Mouse (Mus musculus) embryonic facial prominence, embryonic 10.5 days (tissue): Measurements from ENCODE around the gene Sumo2. TPM values are rescaled to one million over a fixed set of nuclear protein-coding genes. Genes with fewer than 3 reads are reported as not detected.
A peak's percentile ranks its signal among the peaks of the same experiment; 100 is the strongest.
"Not testable (repeated sequence)": the region's sequence is repeated elsewhere in the genome, so short reads cannot be mapped to it uniquely, and the experiment has no call there.

Experiments used
- DNase-seq: peaks from one replicate; pipeline ENCODE4 v3.0.0-alpha.2; 2017; ENCODE audit warnings: low spot score
- H3K27ac ChIP-seq: fragments of 300-500 bp; sonication (generic); replicated peaks from 2 replicates; pipeline ENCODE4 v1.5.1; 2016; ENCODE audit warnings: mild to moderate bottlenecking
- H3K27me3 ChIP-seq: fragments of 300-500 bp; sonication (generic); replicated peaks from 2 replicates; pipeline ENCODE4 v1.6.1; 2016; ENCODE audit warnings: low read depth, mild to moderate bottlenecking; ENCODE audit not compliant: poor library complexity, severe bottlenecking
- H3K36me3 ChIP-seq: fragments of 300-500 bp; sonication (generic); replicated peaks from 2 replicates; pipeline ENCODE4 v1.6.1; 2016; ENCODE audit warnings: mild to moderate bottlenecking, moderate library complexity
- H3K4me1 ChIP-seq: fragments of 300-500 bp; sonication (generic); 2 replicates; pipeline ENCODE4 v1.6.1; 2016
- H3K4me3 ChIP-seq: fragments of 300-500 bp; sonication (generic); 2 replicates; pipeline ENCODE4 v1.5.1; 2016; ENCODE audit warnings: mild to moderate bottlenecking, moderate library complexity
- H3K9me3 ChIP-seq: fragments of 300-500 bp; sonication (generic); 2 replicates; pipeline ENCODE4 v1.6.1; 2016; ENCODE audit warnings: mild to moderate bottlenecking
- WGBS: fragments of 180-500 bp; shearing (Covaris S2); methylation state at CpG from one replicate; pipeline ENCODE4 v1.1.7; 2016; 5-methylcytosine and 5-hydroxymethylcytosine counted together
- polyA plus RNA-seq: library from polyadenylated mRNA; unstranded; fragments of >200 nt; fragmentation: Nextera tagmentation; extraction: Ambion mirVana; gene quantifications from 2 replicates; pipeline ENCODE4 v1.2.1, GENCODE M21; 2016

Sumo2 gene
- polyA plus RNA-seq, 1 experiment from 2014 or later = 1,473 TPM

DNA sequence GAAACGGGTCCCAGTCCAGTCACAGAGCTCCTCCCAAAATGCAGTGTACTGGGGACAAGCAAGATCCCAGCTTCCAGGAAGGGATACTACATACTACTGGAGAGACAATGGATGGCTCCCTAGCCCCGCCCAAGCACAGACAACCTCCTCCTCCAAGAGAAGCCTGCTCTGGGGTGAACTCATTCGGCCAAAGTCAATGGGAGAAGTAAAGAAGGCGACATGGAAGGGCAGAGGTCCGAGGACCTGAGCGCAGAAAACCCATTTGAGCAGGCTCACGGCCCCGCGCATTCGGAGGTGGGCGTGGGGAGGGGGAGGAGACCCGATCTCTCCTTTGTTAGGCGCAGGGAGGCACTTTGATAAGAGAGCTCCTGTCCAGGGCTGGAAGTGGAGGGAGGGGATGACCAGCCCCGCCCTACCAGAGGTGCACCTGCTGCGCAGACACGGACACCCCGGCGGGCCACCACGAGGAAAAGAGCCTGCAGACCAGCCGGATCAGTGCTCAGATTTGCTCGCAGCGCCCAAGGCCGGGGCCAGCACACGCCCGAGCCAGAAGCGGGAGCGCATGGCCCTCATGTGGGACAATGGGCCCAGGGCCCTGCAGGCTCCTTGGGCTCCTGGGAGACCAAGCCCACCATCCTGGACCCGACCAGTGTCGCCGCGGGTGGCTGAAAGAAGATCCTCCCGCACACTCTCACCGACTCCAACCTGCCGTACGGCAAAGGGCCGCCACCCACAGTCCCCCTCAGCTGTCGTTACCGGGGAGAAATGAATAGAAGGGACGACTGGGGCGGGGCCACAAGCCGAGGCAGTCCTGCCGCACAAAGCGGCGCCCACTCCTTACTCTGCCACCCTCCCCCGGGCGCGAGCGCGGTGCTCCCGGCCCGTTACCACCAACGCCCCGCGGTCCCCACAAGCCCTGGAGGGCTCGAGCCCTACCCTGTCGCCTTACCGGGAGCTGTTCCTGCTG lies 22.5 kb downstream of the Sumo2 start:
- H3K4me1 ChIP-seq = peaks cover 47% of the 10 kb centered on the region
- H3K27me3 ChIP-seq = no peaks in the 10 kb centered on the region
- H3K9me3 ChIP-seq = no peaks in the 10 kb centered on the region
- H3K4me3 ChIP-seq = peak overlapping the region; percentile 92
- DNase-seq = peak; percentile 74
- peak overlapping the region; percentile 97 for H3K27ac ChIP-seq
- peaks cover 7% of the 10 kb centered on the region; the same call in 1 of the 2 replicates for H3K36me3 ChIP-seq
- under 1% methylated on average over 57 of the region's 57 CpGs for WGBS

DNA sequence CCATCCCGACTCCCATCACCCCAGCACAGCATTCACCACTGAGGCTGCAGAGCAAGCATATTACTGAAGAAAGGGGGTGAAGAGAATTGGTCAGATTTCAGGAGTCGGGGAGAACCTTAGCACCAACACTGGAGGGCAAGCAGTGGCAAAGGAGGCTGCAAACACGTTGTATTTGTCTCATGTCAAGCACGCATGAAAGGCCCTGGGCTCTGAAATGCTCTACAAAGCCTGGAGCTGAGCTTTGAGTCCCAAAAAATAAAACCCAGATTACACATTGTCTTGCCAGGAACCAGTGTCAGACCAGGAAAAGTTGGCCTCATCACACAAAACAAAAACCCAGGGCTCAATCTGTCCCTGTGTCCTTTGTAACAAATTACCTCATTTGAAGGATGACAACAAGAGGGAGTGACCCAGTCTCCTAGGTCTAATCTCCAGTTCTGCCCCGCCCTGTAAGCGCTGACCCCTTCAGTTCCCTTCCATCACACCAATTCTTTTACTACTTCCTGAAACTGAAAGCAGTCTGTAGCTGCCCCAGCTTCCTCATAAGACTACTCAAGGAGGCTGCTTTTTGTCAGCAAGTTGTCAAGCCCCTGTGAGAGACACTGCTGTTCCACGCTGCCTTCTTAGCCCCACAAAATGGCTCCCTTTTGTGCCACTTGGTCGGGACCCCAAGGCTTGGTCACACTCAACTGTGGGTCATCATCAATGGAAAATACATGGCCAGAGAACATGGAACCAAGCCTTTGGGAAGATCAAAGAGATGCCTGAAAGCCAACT lies 23.5 kb downstream of the Sumo2 start:
- DNase-seq = peak; percentile 15
- Histone ChIP-seq H3K4me3 (peak overlapping the region; percentile 92), H3K4me1 (peaks cover 56% of the 10 kb centered on the region), H3K27ac (peak overlapping the region; percentile 97), H3K36me3 (peaks cover 11% of the 10 kb centered on the region), H3K9me3 (no peaks in the 10 kb centered on the region), H3K27me3 (no peaks in the 10 kb centered on the region)
- WGBS = 48% methylated on average over 8 of the region's 8 CpGs

DNA sequence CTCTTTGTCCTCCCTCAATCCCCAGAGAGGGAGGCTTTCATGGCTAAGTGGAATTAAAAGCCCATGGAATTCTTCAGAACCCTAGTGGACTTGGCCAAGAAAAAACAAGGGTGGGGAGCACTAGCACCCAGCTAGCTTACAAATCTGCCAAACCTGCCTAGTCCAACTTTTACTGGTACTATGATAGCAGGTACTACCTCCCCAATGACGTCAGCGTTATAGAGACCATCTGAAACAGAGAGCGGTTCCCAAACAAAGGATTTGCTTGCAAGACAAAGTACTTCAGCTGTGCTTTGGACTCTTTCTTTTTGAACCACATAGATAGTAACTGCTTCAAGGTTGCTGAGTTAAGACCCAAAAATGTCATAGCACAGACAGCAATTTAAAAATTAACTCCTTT lies 24.1 kb downstream of the Sumo2 start:
- H3K36me3 ChIP-seq = peaks cover 17% of the 10 kb centered on the region
- 69% methylated on average over 3 of the region's 3 CpGs for WGBS
- peak overlapping the region; percentile 97 for H3K27ac ChIP-seq
- DNase-seq = no peak
- H3K4me1 ChIP-seq = peaks cover 62% of the 10 kb centered on the region
- no peaks in the 10 kb centered on the region for H3K27me3 ChIP-seq
- no peaks in the 10 kb centered on the region for H3K9me3 ChIP-seq
- peak overlapping the region; percentile 92 for H3K4me3 ChIP-seq

DNA sequence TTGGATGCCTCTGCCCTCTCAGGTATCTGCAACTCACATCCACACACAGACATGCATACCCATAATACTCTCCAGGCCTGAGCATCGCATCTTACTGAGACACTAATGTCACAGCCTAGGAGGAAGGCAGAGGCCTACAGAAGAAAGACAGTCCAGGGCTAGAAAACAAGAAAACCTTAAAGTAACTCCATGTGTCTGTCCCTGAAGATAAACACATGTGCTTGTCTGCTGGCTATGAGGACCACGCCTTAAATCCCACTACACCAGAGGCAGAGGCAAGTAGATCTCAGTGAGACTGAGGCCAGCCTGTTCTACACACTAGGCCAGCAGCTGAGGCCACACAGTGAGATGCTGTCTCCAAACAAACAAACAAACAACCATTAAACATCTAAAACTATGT lies 25.0 kb downstream of the Sumo2 start:
- Histone ChIP-seq H3K27me3 (no peaks in the 10 kb centered on the region), H3K4me3 (peak overlapping the region; percentile 92), H3K27ac (peak overlapping the region; percentile 97; the same call in 1 of the 2 replicates), H3K36me3 (peaks cover 26% of the 10 kb centered on the region), H3K4me1 (peaks cover 71% of the 10 kb centered on the region), H3K9me3 (no peaks in the 10 kb centered on the region)
- 79% methylated on average over 2 of the region's 2 CpGs for WGBS
- no peak for DNase-seq

DNA sequence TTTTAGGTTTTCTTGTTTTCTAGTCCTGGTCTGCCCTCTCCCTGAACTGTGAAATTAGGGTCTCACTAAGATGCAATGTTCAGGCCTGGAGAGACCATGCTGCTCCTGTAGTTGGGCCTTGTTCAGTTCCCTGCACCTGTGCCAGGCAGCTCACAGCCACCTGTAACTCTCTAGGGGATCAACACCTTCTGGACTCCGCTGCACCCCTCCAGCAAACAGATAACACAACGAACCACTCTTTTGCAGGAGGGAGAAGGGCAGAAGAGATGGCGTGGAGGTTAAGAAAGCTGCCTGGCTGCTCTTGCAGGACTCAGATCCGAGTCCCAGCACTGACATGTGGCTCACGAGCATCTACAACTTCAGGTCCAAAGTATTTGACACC lies 25.6 kb downstream of the Sumo2 start:
- no peak for DNase-seq
- peak overlapping the region; percentile 92 for H3K4me3 ChIP-seq
- H3K36me3 ChIP-seq = peaks cover 29% of the 10 kb centered on the region
- WGBS = 49% methylated on average over 5 of the region's 5 CpGs
- H3K4me1 ChIP-seq = peaks cover 74% of the 10 kb centered on the region
- no peaks in the 10 kb centered on the region for H3K9me3 ChIP-seq
- peak overlapping the region; percentile 61; the same call in 1 of the 2 replicates for H3K27ac ChIP-seq
- H3K27me3 ChIP-seq = no peaks in the 10 kb centered on the region

GRCm38 (mm10) chr11:115509773-115510506 lies 26.1 kb downstream of the Sumo2 start:
- H3K4me3 ChIP-seq = peak overlapping the region; percentile 92
- H3K27me3 ChIP-seq = no peaks in the 10 kb centered on the region
- peaks cover 71% of the 10 kb centered on the region for H3K4me1 ChIP-seq
- H3K9me3 ChIP-seq = no peaks in the 10 kb centered on the region
- peak; percentile 31 for DNase-seq
- 51% methylated on average over 6 of the region's 6 CpGs for WGBS
- H3K27ac ChIP-seq = peak overlapping the region; percentile 61; the same call in 1 of the 2 replicates
- peaks cover 35% of the 10 kb centered on the region for H3K36me3 ChIP-seq

- 91% methylated on average over 2 of the region's 2 CpGs for WGBS
- Histone ChIP-seq H3K4me1 (peaks cover 66% of the 10 kb centered on the region), H3K4me3 (no peak overlapping the region), H3K27ac (no peak overlapping the region), H3K9me3 (no peaks in the 10 kb centered on the region), H3K36me3 (peaks cover 52% of the 10 kb centered on the region), H3K27me3 (no peaks in the 10 kb centered on the region)
- DNase-seq = no peak
These were observed 28.0 kb downstream of the Sumo2 start for GRCm38 (mm10) chr11:115508061-115508460.

GRCm38 (mm10) chr11:115506586-115506985 lies 29.5 kb downstream of the Sumo2 start:
- H3K9me3 ChIP-seq = no peaks in the 10 kb centered on the region
- no peak overlapping the region for H3K4me3 ChIP-seq
- H3K36me3 ChIP-seq = peaks cover 65% of the 10 kb centered on the region
- no peaks in the 10 kb centered on the region for H3K27me3 ChIP-seq
- WGBS = 80% methylated on average over 3 of the region's 3 CpGs
- DNase-seq = no peak
- no peak overlapping the region for H3K27ac ChIP-seq
- peaks cover 51% of the 10 kb centered on the region for H3K4me1 ChIP-seq

- H3K36me3 ChIP-seq = peaks cover 94% of the 10 kb centered on the region
- 95% methylated on average over 6 of the region's 6 CpGs for WGBS
- no peak for DNase-seq
These were observed 33.4 kb downstream of the Sumo2 start for GRCm38 (mm10) chr11:115502636-115503035.

GRCm38 (mm10) chr11:115496559-115496958 lies 39.5 kb downstream of the Sumo2 start:
- H3K27me3 ChIP-seq, H3K9me3 ChIP-seq, H3K27ac ChIP-seq, DNase-seq, H3K4me3 ChIP-seq, H3K4me1 ChIP-seq: not testable (repeated sequence)
- WGBS = 89% methylated on average over 9 of the region's 9 CpGs
- H3K36me3 ChIP-seq = peaks cover 53% of the 10 kb centered on the region

More at GRCm38 (mm10) chr11:115502636-115503035, 33.4 kb downstream of the Sumo2 start:
- Histone ChIP-seq H3K4me3 (no peak overlapping the region), H3K9me3 (no peaks in the 10 kb centered on the region), H3K27me3 (no peaks in the 10 kb centered on the region), H3K4me1 (peaks cover 18% of the 10 kb centered on the region), H3K27ac (no peak overlapping the region)

GRCm38 (mm10) chr11:115492387-115492786 lies 43.7 kb downstream of the Sumo2 start:
- Histone ChIP-seq H3K4me1 (peaks cover 24% of the 10 kb centered on the region), H3K4me3 (peak overlapping the region; percentile 83), H3K27ac (no peak overlapping the region), H3K27me3 (0 out of 2 replicates have a peak, but pooled peaks cover 5% of the 10 kb centered on the region), H3K36me3 (peaks cover 30% of the 10 kb centered on the region), H3K9me3 (no peaks in the 10 kb centered on the region)
- no peak for DNase-seq
- WGBS = 41% methylated on average over 6 of the region's 6 CpGs
